Mouse (Mus musculus) kidney, adult 2 months (tissue): ENCODE results near the gene Nbeal1. TPM values are rescaled to one million over a fixed set of nuclear protein-coding genes. Genes with fewer than 3 reads are reported as not detected.
A peak's percentile ranks its signal among the peaks of the same experiment; 100 is the strongest.

Experiments used
- DNase-seq: peaks from one replicate; pipeline ENCODE4 v3.0.0; 2021
- H3K27ac ChIP-seq: fragments of 200-500 bp; 2 replicates; pipeline ENCODE4 v1.5.1; 2012; ENCODE audit warnings: low read depth, low read length, control low read depth, inconsistent platforms; ENCODE audit not compliant: insufficient read depth
- H3K27me3 ChIP-seq: fragments of 200-500 bp; replicated peaks from 2 replicates; pipeline ENCODE4 v1.6.1; 2012; ENCODE audit warnings: mild to moderate bottlenecking, moderate library complexity, low read length, inconsistent platforms; ENCODE audit not compliant: control insufficient read depth, insufficient read depth
- H3K36me3 ChIP-seq: fragments of 200-500 bp; 2 replicates; pipeline ENCODE4 v1.6.1; 2012; ENCODE audit warnings: mild to moderate bottlenecking, moderate library complexity, low read length, inconsistent platforms; ENCODE audit not compliant: control insufficient read depth, insufficient read depth
- H3K4me1 ChIP-seq: fragments of 200-500 bp; 2 replicates; pipeline ENCODE4 v1.6.1; 2011; ENCODE audit warnings: low read length; ENCODE audit not compliant: control insufficient read depth, insufficient read depth
- H3K4me3 ChIP-seq: fragments of 200-500 bp; 2 replicates; pipeline ENCODE4 v1.5.1; 2011; ENCODE audit warnings: mild to moderate bottlenecking, low read depth, low read length, control low read depth; ENCODE audit not compliant: insufficient read depth
- CTCF ChIP-seq: fragments of 200-500 bp; conservative IDR thresholded peaks from 2 replicates; pipeline ENCODE4 v1.5.1; 2011; ENCODE audit warnings: low read depth, mild to moderate bottlenecking, control low read depth, low read length, moderate library complexity, mixed read lengths; ENCODE audit not compliant: insufficient read depth, insufficient read length
- POLR2A ChIP-seq: fragments of 200-500 bp; IDR thresholded peaks from one replicate; pipeline ENCODE4 v1.6.1; 2011; ENCODE audit warnings: low read depth, low read length, control low read depth
- whole genome bisulfite sequencing: fragments of 180-500 bp; shearing (Covaris S2); methylation state at CpG from one replicate; pipeline ENCODE4 v1.1.7; 2018; 5-methylcytosine and 5-hydroxymethylcytosine counted together
- polyA plus RNA-seq: library from polyadenylated mRNA; depleted of rRNA; stranded (reverse); fragments of >200 nt; gene quantifications from 2 replicates; pipeline ENCODE4 v1.2.3, GENCODE M21; 2012; rRNA removed

Nbeal1 gene
- 3.0 and 3.6 TPM in 2 replicates for polyA plus RNA-seq

- Histone ChIP-seq H3K27ac (peak within 1 kb of the TSS; percentile 100), H3K27me3 (no peaks in the 10 kb centered on the region), H3K36me3 (no peaks in the 10 kb centered on the region), H3K4me1 (peaks cover 5% of the 10 kb centered on the region), H3K4me3 (peak within 1 kb of the TSS; percentile 100)
- 3% methylated on average over 72 of the region's 74 CpGs for WGBS
- peak; percentile 91 for TF ChIP-seq POLR2A
- peak; percentile 34; the same call in 1 of the 2 replicates for TF ChIP-seq CTCF
- DNase-seq = peak; percentile 99
Measured at GRCm38 (mm10) chr1:60179932-60180783, at the start of gene Nbeal1. Nbeal1 (plus strand) TSS chr1:60180599.

- Histone ChIP-seq H3K27me3 (no peaks in the 10 kb centered on the region), H3K27ac (no peak overlapping the region), H3K36me3 (no peaks in the 10 kb centered on the region; the same call in 1 of the 2 replicates), H3K4me1 (no peaks in the 10 kb centered on the region), H3K4me3 (no peak overlapping the region)
- 61% methylated on average over 9 of the region's 9 CpGs for WGBS
- TF ChIP-seq POLR2A (no peak), CTCF (no peak)
- DNase-seq = no peak
Measured at GRCm38 (mm10) chr1:60137346-60137745, 43.1 kb upstream of the Nbeal1 start.

- Histone ChIP-seq H3K27me3 (no peaks in the 10 kb centered on the region), H3K4me3 (no peak overlapping the region), H3K4me1 (no peaks in the 10 kb centered on the region), H3K36me3 (peaks cover 2% of the 10 kb centered on the region; the same call in 1 of the 2 replicates), H3K27ac (no peak overlapping the region)
- TF ChIP-seq POLR2A (no peak), CTCF (no peak; the same call in 1 of the 2 replicates)
- DNase-seq = no peak
- 78% methylated on average over 5 of the region's 5 CpGs for WGBS
Measured at GRCm38 (mm10) chr1:60152700-60153099, 27.7 kb upstream of the Nbeal1 start.

- no peak for DNase-seq
- no peaks in the 10 kb centered on the region for H3K27me3 ChIP-seq
- H3K27ac ChIP-seq = no peak overlapping the region
- 85% methylated on average over 7 of the region's 7 CpGs for WGBS
- no peaks in the 10 kb centered on the region for H3K36me3 ChIP-seq
- H3K4me1 ChIP-seq = no peaks in the 10 kb centered on the region
- TF ChIP-seq CTCF = no peak
- no peak for TF ChIP-seq POLR2A
- H3K4me3 ChIP-seq = no peak overlapping the region
Measured at GRCm38 (mm10) chr1:60156651-60157050, 23.7 kb upstream of the Nbeal1 start.

GRCm38 (mm10) chr1:60158411-60158810 is 22.0 kb upstream of the Nbeal1 start:
- no peak for TF ChIP-seq POLR2A
- TF ChIP-seq CTCF = peak; percentile 75
- H3K27me3 ChIP-seq = no peaks in the 10 kb centered on the region
- 44% methylated on average over 3 of the region's 3 CpGs for WGBS
- H3K4me1 ChIP-seq = no peaks in the 10 kb centered on the region
- no peaks in the 10 kb centered on the region for H3K36me3 ChIP-seq
- no peak overlapping the region for H3K4me3 ChIP-seq
- DNase-seq = peak; percentile 68
- no peak overlapping the region for H3K27ac ChIP-seq

- Histone ChIP-seq H3K27me3 (no peaks in the 10 kb centered on the region), H3K4me3 (no peak overlapping the region), H3K36me3 (no peaks in the 10 kb centered on the region), H3K27ac (no peak overlapping the region), H3K4me1 (no peaks in the 10 kb centered on the region)
- TF ChIP-seq POLR2A (no peak), CTCF (no peak)
- no peak for DNase-seq
- WGBS = 97% methylated on average over 3 of the region's 3 CpGs
Measured at GRCm38 (mm10) chr1:60163676-60164075, 16.7 kb upstream of the Nbeal1 start.

GRCm38 (mm10) chr1:60169626-60170025 is 10.8 kb upstream of the Nbeal1 start:
- H3K27ac ChIP-seq = peak overlapping the region; percentile 56
- WGBS = 70% methylated on average over 2 of the region's 2 CpGs
- no peak overlapping the region for H3K4me3 ChIP-seq
- H3K27me3 ChIP-seq = no peaks in the 10 kb centered on the region
- DNase-seq = peak; percentile 33
- no peak for TF ChIP-seq POLR2A
- no peak for TF ChIP-seq CTCF
- peaks cover 5% of the 10 kb centered on the region; the same call in 1 of the 2 replicates for H3K4me1 ChIP-seq
- H3K36me3 ChIP-seq = no peaks in the 10 kb centered on the region
